9 mouse cellular contexts compared by ENCODE assay signal in genomic region chr11:80086844-80087243, GRCm38 (mm10). TPM values are rescaled to one million over a fixed set of nuclear protein-coding genes. Genes with fewer than 3 reads are reported as not detected.
DNase-seq lines count a peak whose midpoint lies in the region; ATAC-seq and TF ChIP-seq lines count a peak whose summit lies in the region.
"Had no signal": no experiment of that assay in that cellular context is flagged by ENCODE, and none has a peak within 500 bp of the region (broad histone marks: within the 10 kb centered on the region; RNA-seq: fewer than 3 reads in every experiment).

No protein-coding gene starts in this region.

- H3K9me3 ChIP-seq in kidney, embryonic 15.5 days (replicated peaks): no peaks in the 10 kb centered on the region
- H3K9me3 ChIP-seq in limb, embryonic 15.5 days: no peaks in the 10 kb centered on the region
- H3K9me3 ChIP-seq in stomach, postnatal 0 days (ENCODE audit: control insufficient read depth, low read length): no peaks in the 10 kb centered on the region
- H3K9me3 ChIP-seq: embryonic facial prominence, embryonic 15.5 days had no signal

- no peak for TF ChIP-seq EP300 in stomach, postnatal 0 days (optimal IDR thresholded peaks at IDR 0.05)

- H3K27ac ChIP-seq in cortical plate, adult 2 months (ENCODE audit: insufficient read depth, low read length): no peak overlapping the region
- no peak overlapping the region for H3K27ac ChIP-seq in kidney, embryonic 15.5 days
- no peak overlapping the region for H3K27ac ChIP-seq in limb, embryonic 15.5 days
- no peak overlapping the region for H3K27ac ChIP-seq in stomach, postnatal 0 days (replicated peaks)
- H3K27ac ChIP-seq: embryonic facial prominence, embryonic 15.5 days had no signal

- no peak for TF ChIP-seq POLR2A in cortical plate, adult 2 months (IDR thresholded peaks at IDR 0.05; ENCODE audit: extremely low read depth, insufficient read depth, low read length)

- H3K4me2 ChIP-seq in kidney, embryonic 15.5 days: no peak overlapping the region
- H3K4me2 ChIP-seq in limb, embryonic 15.5 days: no peak overlapping the region
- no peak overlapping the region for H3K4me2 ChIP-seq in stomach, postnatal 0 days (replicated peaks; ENCODE audit: low read depth)
- H3K4me2 ChIP-seq: embryonic facial prominence, embryonic 15.5 days had no signal

- DNase-seq in 3T3-L1 (ENCODE audit: low read depth, low spot score): peak; percentile 94
- peak; percentile 62 to 67 for DNase-seq in gastrocnemius, postnatal 36 days
- peak; percentile 85 to 92 for DNase-seq in natural killer cell, adult 2 months (ENCODE audit: low spot score in 2 of 2)
- peak; percentile 86 for DNase-seq in stomach, postnatal 0 days (ENCODE audit: low spot score)

- no peak overlapping the region for H3K4me3 ChIP-seq in cortical plate, adult 2 months (ENCODE audit: insufficient read depth, low read length)
- H3K4me3 ChIP-seq in kidney, embryonic 15.5 days (replicated peaks): no peak overlapping the region
- no peak overlapping the region for H3K4me3 ChIP-seq in limb, embryonic 15.5 days
- H3K4me3 ChIP-seq in stomach, postnatal 0 days (ENCODE audit: low read depth, low read length): no peak overlapping the region
- H3K4me3 ChIP-seq: embryonic facial prominence, embryonic 15.5 days had no signal

- intact Hi-C loops in gastrocnemius, postnatal 36 days (cut with DNase I): no loop called here

- peak; percentile 78 for TF ChIP-seq CTCF in cortical plate, adult 2 months (IDR thresholded peaks at IDR 0.05; ENCODE audit: extremely low read depth, insufficient read depth, low read length)
- peak; percentile 89 for TF ChIP-seq CTCF in stomach, postnatal 0 days (IDR thresholded peaks at IDR 0.05; ENCODE audit: low read depth)

- H3K36me3 ChIP-seq in kidney, embryonic 15.5 days: no peaks in the 10 kb centered on the region
- H3K36me3 ChIP-seq in limb, embryonic 15.5 days: no peaks in the 10 kb centered on the region
- H3K36me3 ChIP-seq in stomach, postnatal 0 days (ENCODE audit: control insufficient read depth, insufficient read depth, low read length): no peaks in the 10 kb centered on the region
- H3K36me3 ChIP-seq: embryonic facial prominence, embryonic 15.5 days had no signal

- WGBS in kidney, embryonic 15.5 days: 14% methylated on average over 5 of the region's 5 CpGs
- 17% methylated on average over 5 of the region's 5 CpGs for WGBS in limb, embryonic 15.5 days
- WGBS in stomach, postnatal 0 days: 3% methylated on average over 4 of the region's 5 CpGs

- peak; percentile 74 for ATAC-seq in activated CD4-positive, CD25-positive, alpha-beta regulatory T cell, adult 4 months
- ATAC-seq in kidney, embryonic 15.5 days (replicated peaks; ENCODE audit: low FRiP score): 0 out of 2 replicates have a peak, but pooled peaks have one; percentile 38
- 0 out of 2 replicates have a peak, but pooled peaks have one; percentile 67 for ATAC-seq in limb, embryonic 15.5 days (ENCODE audit: insufficient number of reproducible peaks, low FRiP score, low TSS enrichment, low read depth)
- ATAC-seq in stomach, postnatal 0 days (ENCODE audit: low FRiP score, low TSS enrichment): peak; percentile 85

- H3K9ac ChIP-seq in kidney, embryonic 15.5 days: no peak overlapping the region
- no peak overlapping the region for H3K9ac ChIP-seq in limb, embryonic 15.5 days
- H3K9ac ChIP-seq in stomach, postnatal 0 days (ENCODE audit: low read length): no peak overlapping the region
- H3K9ac ChIP-seq: embryonic facial prominence, embryonic 15.5 days had no signal

- no peaks in the 10 kb centered on the region for H3K4me1 ChIP-seq in cortical plate, adult 2 months (ENCODE audit: control insufficient read depth, insufficient read depth, low read length)
- H3K4me1 ChIP-seq in kidney, embryonic 15.5 days: peaks cover 6% of the 10 kb centered on the region; the same call in 1 of the 2 replicates
- H3K4me1 ChIP-seq in limb, embryonic 15.5 days: no peaks in the 10 kb centered on the region
- H3K4me1 ChIP-seq in stomach, postnatal 0 days (replicated peaks; ENCODE audit: control insufficient read depth, insufficient read depth): no peaks in the 10 kb centered on the region

- H3K27me3 ChIP-seq in kidney, embryonic 15.5 days: no peaks in the 10 kb centered on the region
- no peaks in the 10 kb centered on the region for H3K27me3 ChIP-seq in limb, embryonic 15.5 days
- H3K27me3 ChIP-seq in stomach, postnatal 0 days (ENCODE audit: control insufficient read depth, insufficient read depth, low read length): no peaks in the 10 kb centered on the region
- H3K27me3 ChIP-seq: embryonic facial prominence, embryonic 15.5 days had no signal

RNA-seq across cellular contexts. Expression of gene Atad5, which starts 2.4 kb away (rescaled TPM):
- polyA plus RNA-seq in activated CD4-positive, CD25-positive, alpha-beta regulatory T cell, adult 4 months (2017; shearing (Covaris generic)): 1 to 10 TPM; 4.1 to 4.3 TPM
- 2.9 and 3.0 TPM in 2 replicates for polyA plus RNA-seq in cortical plate, adult 2 months (2012; rRNA removed)
- total RNA-seq in gastrocnemius, postnatal 36 days (2021): 1 to 10 TPM in 1 of 2 experiments, under 1 TPM in 1; 0.91 to 1.3 TPM
- 10.9 and 11.9 TPM in 2 replicates for polyA plus RNA-seq in kidney, embryonic 15.5 days (2015; fragmentation: Nextera tagmentation; extraction: Ambion mirVana)
- polyA plus RNA-seq in limb, embryonic 15.5 days (2015; fragmentation: Nextera tagmentation; extraction: Ambion mirVana): 8.7 and 9.3 TPM in 2 replicates
- 1.6 and 2.2 TPM in 2 replicates for polyA plus RNA-seq in stomach, postnatal 0 days (2015; fragmentation: Nextera tagmentation; extraction: Ambion mirVana)

RNA-seq across cellular contexts. Expression of gene Crlf3, which starts 6.1 kb away (rescaled TPM):
- 100 to 1,000 TPM; 125 to 169 TPM for polyA plus RNA-seq in activated CD4-positive, CD25-positive, alpha-beta regulatory T cell, adult 4 months (2017; shearing (Covaris generic))
- polyA plus RNA-seq in cortical plate, adult 2 months (2012; rRNA removed): 17.2 and 18.2 TPM in 2 replicates
- total RNA-seq in gastrocnemius, postnatal 36 days (2021): 1 to 10 TPM; 4.7 to 6.8 TPM
- 43.3 and 45.3 TPM in 2 replicates for polyA plus RNA-seq in kidney, embryonic 15.5 days (2015; fragmentation: Nextera tagmentation; extraction: Ambion mirVana)
- polyA plus RNA-seq in limb, embryonic 15.5 days (2015; fragmentation: Nextera tagmentation; extraction: Ambion mirVana): 44.2 and 44.4 TPM in 2 replicates
- 13.2 and 13.6 TPM in 2 replicates for polyA plus RNA-seq in stomach, postnatal 0 days (2015; fragmentation: Nextera tagmentation; extraction: Ambion mirVana)

RNA-seq across cellular contexts. Expression of gene Tefm, which starts 55.1 kb away (rescaled TPM):
- polyA plus RNA-seq in activated CD4-positive, CD25-positive, alpha-beta regulatory T cell, adult 4 months (2017; shearing (Covaris generic)): 10 to 100 TPM; 25.7 to 28.8 TPM
- 7.8 and 9.0 TPM in 2 replicates for polyA plus RNA-seq in cortical plate, adult 2 months (2012; rRNA removed)
- total RNA-seq in gastrocnemius, postnatal 36 days (2021): 10 to 100 TPM; 16.5 to 20.6 TPM
- 36.3 and 36.8 TPM in 2 replicates for polyA plus RNA-seq in kidney, embryonic 15.5 days (2015; fragmentation: Nextera tagmentation; extraction: Ambion mirVana)
- polyA plus RNA-seq in limb, embryonic 15.5 days (2015; fragmentation: Nextera tagmentation; extraction: Ambion mirVana): 27.1 and 28.3 TPM in 2 replicates
- polyA plus RNA-seq in stomach, postnatal 0 days (2015; fragmentation: Nextera tagmentation; extraction: Ambion mirVana): 18.6 and 20.5 TPM in 2 replicates
